Mouse (Mus musculus): ENCODE data around the gene Fa2h. TPM values are rescaled to one million over a fixed set of nuclear protein-coding genes. Genes with fewer than 3 reads are reported as not detected.
"Not testable (repeated sequence)": the region's sequence is repeated elsewhere in the genome, so short reads cannot be mapped to it uniquely, and the experiment has no call there.

The Fa2h gene
- polyA plus RNA-seq, 1 experiment from 2014 or later: not detected

DNA sequence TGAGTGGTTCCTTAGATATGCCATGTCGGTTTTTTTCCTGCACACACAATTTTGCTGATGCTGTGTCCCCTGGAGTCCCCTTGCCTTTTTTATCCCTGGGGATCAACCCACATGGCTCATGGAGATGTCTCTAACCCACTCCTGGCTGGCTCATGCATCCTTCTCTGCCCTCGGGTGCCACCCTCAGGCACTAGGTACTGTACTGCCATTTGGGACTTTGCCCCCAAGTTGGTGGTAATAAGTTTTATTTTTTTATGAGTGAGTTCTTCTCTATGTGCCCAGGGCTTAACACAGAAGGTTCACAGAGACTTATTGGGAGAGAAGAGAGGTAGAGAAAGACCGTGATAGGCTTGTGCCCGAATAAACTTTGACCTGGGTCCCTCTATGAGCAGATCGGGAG is 41.3 kb downstream of the Fa2h start:
- Histone ChIP-seq H3K27me3 (replicated peaks; ENCODE audit: low read depth, poor library complexity, severe bottlenecking) (no peaks in the 10 kb centered on the region), H3K9me3 (no peaks in the 10 kb centered on the region), H3K27ac (replicated peaks) (no peak overlapping the region), H3K4me3 (no peak overlapping the region), H3K36me3 (replicated peaks) (no peaks in the 10 kb centered on the region), H3K4me1 (peaks cover 5% of the 10 kb centered on the region; the same call in 1 of the 2 replicates)
- WGBS: 88% methylated on average over 5 of the region's 5 CpGs
- DNase-seq (ENCODE audit: low spot score): no peak

DNA sequence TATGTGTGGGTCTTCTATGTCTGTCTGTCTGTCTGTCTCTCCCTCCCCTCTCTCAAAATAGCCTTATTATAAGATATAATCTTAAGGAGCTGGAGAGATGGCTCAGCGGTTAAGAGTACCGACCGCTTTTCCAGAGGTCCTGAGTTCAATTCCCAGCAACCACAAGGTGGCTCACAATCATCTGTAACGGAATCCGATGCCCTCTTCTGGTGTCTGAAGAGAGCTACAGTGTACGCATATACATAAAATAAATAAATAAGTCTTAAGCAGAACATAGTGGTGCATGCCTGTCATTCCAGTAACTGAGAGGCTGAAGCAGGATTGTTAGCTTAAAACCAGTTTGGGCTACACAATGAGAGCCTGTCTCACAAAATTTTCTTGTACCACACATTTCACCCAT is 43.0 kb downstream of the Fa2h start:
- no peak for DNase-seq (ENCODE audit: low spot score)
- Histone ChIP-seq H3K4me3 (no peak overlapping the region), H3K36me3 (replicated peaks) (no peaks in the 10 kb centered on the region), H3K9me3 (no peaks in the 10 kb centered on the region), H3K27ac (replicated peaks) (no peak overlapping the region), H3K4me1 (peaks cover 5% of the 10 kb centered on the region; the same call in 1 of the 2 replicates), H3K27me3 (replicated peaks; ENCODE audit: low read depth, poor library complexity, severe bottlenecking) (no peaks in the 10 kb centered on the region)
- 90% methylated on average over 6 of the region's 6 CpGs for WGBS

DNA sequence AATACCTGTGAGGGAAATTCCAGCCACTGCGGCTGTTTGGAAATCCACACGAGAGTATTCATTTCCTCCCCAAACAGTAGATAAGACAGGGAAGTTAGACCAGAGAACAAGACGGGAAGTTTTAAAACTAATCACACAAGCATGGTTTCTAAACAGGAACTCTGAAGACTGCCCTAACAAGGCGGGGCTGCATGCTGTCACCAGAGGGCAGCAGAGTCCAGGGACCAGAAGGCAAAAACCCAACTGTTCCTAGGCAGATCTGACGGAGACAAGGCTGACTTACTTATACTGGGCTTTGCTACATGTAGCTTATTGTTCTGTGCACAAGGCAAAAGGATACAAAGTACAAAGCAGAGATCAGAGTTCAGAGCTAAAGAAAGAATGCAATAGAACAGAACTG is 50.4 kb downstream of the Fa2h start:
- DNase-seq (ENCODE audit: low spot score): peak; percentile 80
- whole genome bisulfite sequencing: 12% methylated on average over 5 of the region's 5 CpGs
- Histone ChIP-seq H3K4me3 (no peak overlapping the region), H3K4me1 (no peaks in the 10 kb centered on the region; the same call in 1 of the 2 replicates), H3K27ac (replicated peaks) (no peak overlapping the region), H3K36me3 (replicated peaks) (no peaks in the 10 kb centered on the region), H3K27me3 (replicated peaks; ENCODE audit: low read depth, poor library complexity, severe bottlenecking) (peaks cover 24% of the 10 kb centered on the region), H3K9me3 (no peaks in the 10 kb centered on the region)

DNA sequence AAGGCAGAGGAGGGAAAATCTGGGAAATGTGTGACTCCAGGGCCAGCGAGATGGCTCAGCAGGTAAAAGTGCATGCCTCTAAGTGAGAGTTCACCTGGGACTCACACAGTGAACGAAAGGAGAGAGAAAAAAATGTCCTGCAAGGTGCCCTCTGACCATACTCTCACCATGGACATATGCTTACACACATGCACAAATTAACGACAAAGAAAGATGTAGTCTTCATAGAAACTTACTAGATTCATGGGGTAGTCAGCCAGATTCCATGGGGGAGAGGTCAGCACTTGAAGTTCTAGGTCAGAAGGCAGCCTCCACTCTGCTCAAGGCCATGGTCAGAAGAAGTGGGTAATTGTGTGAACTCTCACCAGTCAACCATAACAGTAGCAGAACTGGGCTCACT is 53.4 kb downstream of the Fa2h start:
- 76% methylated on average over 3 of the region's 3 CpGs for WGBS

DNA sequence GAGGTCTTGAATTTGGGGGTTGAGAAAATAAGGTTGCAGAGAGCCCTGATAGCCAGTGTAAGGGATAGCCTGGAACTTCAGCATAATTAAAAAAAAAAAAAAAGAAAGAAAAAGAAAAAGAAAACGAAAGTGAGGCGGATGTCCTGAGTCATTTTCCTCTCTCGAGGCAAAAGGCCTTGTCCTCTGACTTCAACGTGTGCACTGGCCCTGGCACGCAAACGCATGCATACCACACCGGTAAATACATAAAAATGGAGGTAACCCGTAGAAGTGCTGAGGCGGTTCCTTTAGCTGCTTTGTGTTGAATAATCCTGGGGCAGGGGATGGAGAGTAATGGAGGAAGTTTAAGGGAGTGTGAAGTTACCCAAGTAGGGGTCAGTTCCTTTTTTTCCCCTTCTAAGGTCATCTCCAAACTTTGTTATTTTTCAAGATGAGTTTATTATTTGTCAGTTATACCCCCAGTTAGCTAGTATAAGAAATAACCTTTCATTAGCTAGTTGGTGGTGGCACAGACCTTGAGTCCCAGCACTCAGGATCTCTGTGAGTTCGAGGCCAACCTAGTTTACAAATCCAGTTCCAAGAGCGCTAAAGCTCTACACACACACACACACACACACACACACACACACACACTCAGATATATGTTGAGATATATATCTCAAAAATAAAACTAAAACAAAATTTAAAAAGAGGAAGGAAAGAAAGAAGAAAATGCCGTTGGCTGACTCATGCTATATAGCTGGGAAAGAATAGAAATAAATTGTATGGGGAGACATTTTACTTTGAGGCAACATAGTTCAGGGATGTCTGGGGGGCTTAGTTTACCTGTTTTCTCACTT is 55.0 kb downstream of the Fa2h start:
- Histone ChIP-seq H3K27me3 (replicated peaks; ENCODE audit: low read depth, poor library complexity, severe bottlenecking) (peaks cover 66% of the 10 kb centered on the region), H3K36me3 (replicated peaks) (no peaks in the 10 kb centered on the region), H3K4me1 (peaks cover 8% of the 10 kb centered on the region), H3K4me3 (peak overlapping the region; percentile 60), H3K9me3 (no peaks in the 10 kb centered on the region), H3K27ac (replicated peaks) (no peak overlapping the region)
- 49% methylated on average over 12 of the region's 12 CpGs for WGBS
- DNase-seq (ENCODE audit: low spot score): no peak

More for the DNA sequence above, 53.4 kb downstream of the Fa2h start:
- no peak overlapping the region for H3K4me3 ChIP-seq
- H3K4me1 ChIP-seq: peaks cover 8% of the 10 kb centered on the region
- peaks cover 53% of the 10 kb centered on the region for H3K27me3 ChIP-seq (replicated peaks; ENCODE audit: low read depth, poor library complexity, severe bottlenecking)
- DNase-seq (ENCODE audit: low spot score): no peak
- no peaks in the 10 kb centered on the region for H3K9me3 ChIP-seq
- no peak overlapping the region for H3K27ac ChIP-seq (replicated peaks)
- no peaks in the 10 kb centered on the region for H3K36me3 ChIP-seq (replicated peaks)

DNA sequence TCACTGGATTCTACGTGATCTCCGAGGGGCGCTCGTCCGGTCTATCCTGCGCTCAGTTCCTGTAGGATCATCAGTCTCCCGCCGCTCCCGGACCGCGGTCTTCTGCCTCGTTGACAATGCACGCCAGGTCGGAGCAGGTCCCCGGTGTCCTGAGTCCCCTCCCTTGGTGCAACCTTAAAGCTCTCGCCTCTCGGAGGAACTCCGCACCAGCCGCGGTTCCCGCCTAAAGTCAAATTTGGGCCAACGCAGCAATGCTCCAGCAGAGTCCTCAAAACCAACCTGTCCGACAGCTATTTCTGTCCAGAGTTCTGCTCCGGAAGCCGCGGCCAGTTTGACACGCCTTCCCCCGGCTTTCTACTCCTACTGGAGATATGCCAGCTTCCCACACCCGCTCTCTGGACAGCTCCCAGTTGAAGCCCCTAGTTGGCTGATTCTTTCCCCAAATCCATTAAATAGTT is 55.7 kb downstream of the Fa2h start, which contains the start of gene Mlkl:
Gene Mlkl (minus strand): TSS at position 288 of the 458 bp plus-strand sequence.
- peak; percentile 60 for DNase-seq (ENCODE audit: low spot score)
- H3K4me1 ChIP-seq: peaks cover 8% of the 10 kb centered on the region
- peak within 1 kb of the TSS; percentile 60 for H3K4me3 ChIP-seq
- H3K27me3 ChIP-seq (replicated peaks; ENCODE audit: low read depth, poor library complexity, severe bottlenecking): peaks cover 69% of the 10 kb centered on the region
- H3K9me3 ChIP-seq: no peaks in the 10 kb centered on the region
- H3K36me3 ChIP-seq (replicated peaks): no peaks in the 10 kb centered on the region
- 1% methylated on average over 29 of the region's 29 CpGs for WGBS
- no peak within 1 kb of the TSS for H3K27ac ChIP-seq (replicated peaks)

DNA sequence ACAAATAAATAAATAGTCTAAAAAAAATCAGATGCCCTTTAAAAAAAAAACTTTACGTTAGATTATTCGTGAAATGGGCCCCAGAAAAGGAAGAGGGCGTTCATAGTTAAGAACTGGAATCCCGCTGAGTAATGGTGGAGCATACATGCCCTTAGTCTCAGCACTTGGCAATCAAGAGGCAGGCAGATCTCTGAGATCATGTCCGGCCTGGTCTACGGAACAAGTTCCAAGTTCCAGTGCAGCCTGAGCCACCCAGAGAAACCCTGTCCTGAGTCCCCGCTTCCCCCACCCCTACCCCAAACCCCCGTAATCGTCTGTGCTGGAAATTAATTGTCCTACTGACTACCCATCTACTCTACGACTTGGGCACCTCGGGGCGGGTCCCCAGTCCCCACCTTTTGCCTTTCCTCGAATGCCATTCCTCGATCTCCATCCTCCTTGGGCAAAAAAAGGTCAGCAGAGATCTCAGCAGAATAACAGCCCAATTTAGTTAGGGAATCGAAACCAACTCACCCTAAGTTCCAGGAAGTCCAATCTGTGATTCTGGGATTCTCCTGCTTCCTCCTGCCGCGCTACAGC is 56.2 kb downstream of the Fa2h start:
- Histone ChIP-seq H3K9me3 (no peaks in the 10 kb centered on the region), H3K36me3 (replicated peaks) (no peaks in the 10 kb centered on the region), H3K27ac (replicated peaks) (no peak overlapping the region), H3K4me3 (peak overlapping the region; percentile 60), H3K4me1 (peaks cover 8% of the 10 kb centered on the region), H3K27me3 (replicated peaks; ENCODE audit: low read depth, poor library complexity, severe bottlenecking) (peaks cover 69% of the 10 kb centered on the region)
- WGBS: 26% methylated on average over 17 of the region's 17 CpGs
- no peak for DNase-seq (ENCODE audit: low spot score)

DNA sequence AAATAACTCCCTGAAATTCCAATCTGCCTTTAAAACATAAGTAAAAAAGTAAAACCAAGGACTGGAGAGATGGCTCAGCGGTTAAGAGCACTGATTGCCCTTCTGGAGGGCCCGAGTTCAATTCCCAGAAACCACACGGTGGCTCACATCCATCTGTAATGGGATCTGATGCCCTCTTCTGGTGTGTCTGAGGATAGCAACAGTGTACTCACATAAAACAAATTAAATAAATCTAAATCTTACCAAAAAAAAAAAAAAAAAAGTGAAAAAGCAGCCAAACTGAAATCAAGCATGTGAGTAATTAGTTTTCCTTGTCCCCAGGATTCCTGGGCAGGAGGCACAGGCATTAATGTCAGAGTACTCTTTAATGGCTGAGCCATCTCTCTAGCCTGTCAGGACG is 56.9 kb downstream of the Fa2h start:
- 80% methylated on average over 4 of the region's 4 CpGs for WGBS
- H3K27me3 ChIP-seq (replicated peaks; ENCODE audit: low read depth, poor library complexity, severe bottlenecking): peaks cover 69% of the 10 kb centered on the region
- H3K4me3 ChIP-seq: no peak overlapping the region

DNA sequence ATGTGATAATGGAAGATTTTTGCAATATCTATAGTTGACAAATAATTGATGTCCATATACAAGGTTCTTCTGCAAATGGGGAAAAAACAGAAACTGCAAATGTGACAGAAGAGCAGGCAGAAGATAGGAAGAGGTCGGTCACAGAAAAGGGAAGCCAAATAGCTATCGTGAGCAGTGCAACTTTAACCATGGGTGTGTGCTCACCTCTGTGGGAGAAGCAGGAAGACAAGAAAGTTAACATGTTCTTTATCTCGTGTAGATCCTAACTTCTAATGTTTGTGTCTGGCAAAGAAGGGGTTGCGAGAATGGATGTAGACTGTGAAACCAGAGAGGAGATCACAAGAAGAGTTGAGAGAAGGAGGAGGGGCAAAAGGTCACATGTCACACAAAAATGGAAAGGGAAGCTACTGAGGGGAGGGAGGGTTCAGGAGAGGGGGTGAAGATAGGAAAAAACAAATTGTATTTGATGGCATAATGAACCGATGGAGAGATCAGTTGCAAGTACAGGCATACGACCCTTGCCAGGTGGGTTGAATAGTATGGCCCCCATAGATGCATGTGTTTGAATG is 68.3 kb downstream of the Fa2h start:
- WGBS: 83% methylated on average over 6 of the region's 6 CpGs
- Histone ChIP-seq H3K36me3 (replicated peaks) (no peaks in the 10 kb centered on the region), H3K27ac (replicated peaks) (no peak overlapping the region), H3K27me3 (replicated peaks; ENCODE audit: low read depth, poor library complexity, severe bottlenecking) (no peaks in the 10 kb centered on the region), H3K4me3 (no peak overlapping the region), H3K9me3 (no peaks in the 10 kb centered on the region), H3K4me1 (no peaks in the 10 kb centered on the region)
- DNase-seq (ENCODE audit: low spot score): no peak

More for the DNA sequence above, 56.9 kb downstream of the Fa2h start:
- Histone ChIP-seq H3K36me3 (replicated peaks) (no peaks in the 10 kb centered on the region), H3K4me1 (peaks cover 8% of the 10 kb centered on the region), H3K9me3 (no peaks in the 10 kb centered on the region), H3K27ac (replicated peaks) (no peak overlapping the region)
- no peak for DNase-seq (ENCODE audit: low spot score)

DNA sequence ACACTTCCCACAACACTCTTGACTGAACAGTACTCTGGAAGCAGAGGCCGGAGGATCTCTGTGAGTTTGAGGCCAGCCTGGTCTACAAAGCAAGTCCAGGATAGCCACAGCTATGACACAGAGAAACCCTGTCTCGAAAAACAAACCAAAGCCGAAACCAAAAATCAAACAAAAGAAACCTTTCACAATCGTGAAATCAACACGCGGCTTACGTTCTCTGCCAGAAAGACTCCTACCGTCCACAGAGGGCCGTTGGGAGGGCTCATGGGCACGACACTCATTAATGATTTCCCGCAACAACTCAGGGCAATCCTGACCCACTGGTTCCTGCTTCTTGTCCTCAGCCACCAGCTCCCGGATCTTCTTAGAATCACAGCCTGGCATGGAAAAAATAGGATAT is 78.9 kb downstream of the Fa2h start:
- Histone ChIP-seq H3K4me1 (no peaks in the 10 kb centered on the region), H3K4me3 (no peak overlapping the region), H3K27ac (replicated peaks) (no peak overlapping the region), H3K27me3 (replicated peaks; ENCODE audit: low read depth, poor library complexity, severe bottlenecking) (no peaks in the 10 kb centered on the region), H3K9me3 (no peaks in the 10 kb centered on the region), H3K36me3 (replicated peaks) (no peaks in the 10 kb centered on the region)
- no peak for DNase-seq (ENCODE audit: low spot score)
- WGBS: 90% methylated on average over 12 of the region's 12 CpGs

DNA sequence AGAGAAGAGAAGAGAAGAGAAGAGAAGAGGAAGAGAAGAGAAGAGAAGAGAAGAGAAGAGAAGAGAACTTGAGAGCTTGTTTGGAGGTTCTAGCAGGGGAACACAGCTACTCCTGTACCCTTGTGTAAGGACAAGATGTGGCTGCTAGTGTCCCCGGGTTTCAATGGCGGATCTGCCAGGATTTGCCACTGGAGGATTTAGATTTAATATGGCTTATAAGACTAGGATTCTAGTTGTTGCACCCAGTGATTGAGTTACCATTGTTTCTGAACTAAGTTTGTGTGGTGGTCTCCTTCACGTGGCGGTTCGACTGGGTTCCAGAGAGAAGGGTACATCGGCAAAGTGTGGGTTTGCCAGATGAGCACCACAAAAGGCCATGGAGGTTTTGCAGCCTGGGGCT is 79.7 kb downstream of the Fa2h start:
- not testable (repeated sequence) for H3K27me3 ChIP-seq (replicated peaks; ENCODE audit: low read depth, poor library complexity, severe bottlenecking); H3K36me3 ChIP-seq (replicated peaks); DNase-seq (ENCODE audit: low spot score); H3K27ac ChIP-seq (replicated peaks); H3K4me1 ChIP-seq; H3K4me3 ChIP-seq; H3K9me3 ChIP-seq
- 94% methylated on average over 6 of the region's 6 CpGs for WGBS

DNA sequence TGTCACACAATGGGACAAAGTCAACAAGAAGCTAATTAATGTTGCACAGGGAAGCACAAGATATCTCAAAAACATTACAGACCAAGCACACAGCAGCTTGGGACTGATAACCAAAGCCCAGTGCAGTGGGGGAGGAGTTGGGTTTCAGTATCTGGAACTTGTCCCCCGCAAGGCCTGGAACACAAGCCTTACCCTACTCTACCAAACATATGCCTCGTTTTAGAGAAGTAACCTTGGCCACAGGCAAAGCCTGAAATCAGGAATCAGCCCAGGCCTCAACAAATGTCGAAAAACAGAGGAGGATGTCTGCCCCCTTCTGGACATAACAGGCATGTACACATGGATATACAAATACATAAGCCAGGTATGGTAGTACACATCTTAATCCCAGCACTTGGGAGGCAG is 80.9 kb downstream of the Fa2h start:
- 79% methylated on average over 3 of the region's 3 CpGs for WGBS
- H3K27ac ChIP-seq (replicated peaks): no peak overlapping the region
- H3K27me3 ChIP-seq (replicated peaks; ENCODE audit: low read depth, poor library complexity, severe bottlenecking): no peaks in the 10 kb centered on the region

DNA sequence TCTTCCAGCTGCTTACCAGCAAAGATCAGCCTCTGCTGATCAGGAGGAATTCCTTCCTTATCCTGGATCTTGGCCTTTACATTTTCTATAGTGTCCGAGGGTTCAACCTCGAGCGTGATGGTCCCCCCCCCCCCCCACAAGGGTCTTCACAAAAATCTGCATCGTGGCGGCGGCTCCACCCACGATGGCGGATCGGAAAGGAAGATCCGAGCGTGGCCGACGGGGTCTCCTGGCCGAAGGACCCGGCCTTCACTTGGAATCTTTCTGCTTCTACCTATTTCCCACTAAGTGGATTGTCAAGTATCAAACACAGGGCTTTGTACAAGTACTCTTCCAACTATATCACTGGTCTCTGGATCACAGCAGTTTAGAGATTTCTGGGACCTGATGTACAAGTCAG is 83.6 kb downstream of the Fa2h start:
- not testable (repeated sequence) for H3K9me3 ChIP-seq; H3K27ac ChIP-seq (replicated peaks); H3K36me3 ChIP-seq (replicated peaks); H3K27me3 ChIP-seq (replicated peaks; ENCODE audit: low read depth, poor library complexity, severe bottlenecking); H3K4me1 ChIP-seq; H3K4me3 ChIP-seq; DNase-seq (ENCODE audit: low spot score)
- 91% methylated on average over 15 of the region's 15 CpGs for WGBS

More for the DNA sequence above, 80.9 kb downstream of the Fa2h start:
- Histone ChIP-seq H3K9me3 (no peaks in the 10 kb centered on the region), H3K4me1 (no peaks in the 10 kb centered on the region), H3K36me3 (replicated peaks) (no peaks in the 10 kb centered on the region), H3K4me3 (no peak overlapping the region)
- no peak for DNase-seq (ENCODE audit: low spot score)

Measured in embryonic facial prominence, embryonic 10.5 days (tissue).